Mouse (Mus musculus) intestine, embryonic 15.5 days (tissue): ENCODE data around the gene Mbip. TPM values are rescaled to one million over a fixed set of nuclear protein-coding genes. Genes with fewer than 3 reads are reported as not detected.
A peak's percentile ranks its signal among the peaks of the same experiment; 100 is the strongest.

Source experiments
- ATAC-seq: fragments of 200-750 bp; cut with Nextera tagmentation; 2 replicates; pipeline ENCODE4 v1.8.0; 2017; ENCODE audit warnings: moderate TSS enrichment, moderate library complexity
- H3K27ac ChIP-seq: fragments of 300-500 bp; sonication (generic); 2 replicates; pipeline ENCODE4 v1.5.1; 2015; ENCODE audit warnings: mild to moderate bottlenecking, inconsistent platforms
- H3K27me3 ChIP-seq: fragments of 300-500 bp; sonication (generic); replicated peaks from 2 replicates; pipeline ENCODE4 v1.6.1; 2015; ENCODE audit warnings: inconsistent platforms
- H3K36me3 ChIP-seq: fragments of 300-500 bp; sonication (generic); 2 replicates; pipeline ENCODE4 v1.6.1; 2015; ENCODE audit warnings: inconsistent platforms
- H3K4me1 ChIP-seq: fragments of 300-500 bp; sonication (generic); replicated peaks from 2 replicates; pipeline ENCODE4 v1.6.1; 2015; ENCODE audit warnings: inconsistent platforms
- H3K4me2 ChIP-seq: fragments of 300-500 bp; sonication (generic); replicated peaks from 2 replicates; pipeline ENCODE4 v1.6.1; 2015; ENCODE audit warnings: mild to moderate bottlenecking, inconsistent platforms
- H3K4me3 ChIP-seq: fragments of 300-500 bp; sonication (generic); replicated peaks from 2 replicates; pipeline ENCODE4 v1.5.1; 2015; ENCODE audit warnings: inconsistent platforms
- H3K9ac ChIP-seq: fragments of 300-500 bp; sonication (generic); 2 replicates; pipeline ENCODE4 v1.6.1; 2015; ENCODE audit warnings: inconsistent platforms
- H3K9me3 ChIP-seq: fragments of 300-500 bp; sonication (generic); 2 replicates; pipeline ENCODE4 v1.6.1; 2016; ENCODE audit warnings: inconsistent platforms
- WGBS: fragments of 180-500 bp; shearing (Covaris S2); methylation state at CpG from one replicate; pipeline ENCODE4 v1.1.7; 2015; 5-methylcytosine and 5-hydroxymethylcytosine counted together
- polyA plus RNA-seq: library from polyadenylated mRNA; unstranded; fragments of >200 nt; fragmentation: Nextera tagmentation; extraction: Ambion mirVana; gene quantifications from 2 replicates; pipeline ENCODE4 v1.2.1, GENCODE M21; 2015

Mbip gene
- polyA plus RNA-seq, 1 experiment from 2014 or later, result 30.6 TPM

GRCm38 (mm10) chr12:56305758-56306157 is 39.9 kb downstream of the Mbip start:
- no peak overlapping the region for H3K4me2 ChIP-seq
- H3K36me3 ChIP-seq, result no peaks in the 10 kb centered on the region
- 60% methylated on average over 6 of the region's 6 CpGs for WGBS
- H3K27ac ChIP-seq, result no peak overlapping the region
- H3K27me3 ChIP-seq, result 0 out of 2 replicates have a peak, but pooled peaks cover 3% of the 10 kb centered on the region
- no peak overlapping the region for H3K9ac ChIP-seq
- no peak overlapping the region for H3K4me3 ChIP-seq
- H3K9me3 ChIP-seq, result no peaks in the 10 kb centered on the region
- peak; percentile 17; the same call in 1 of the 2 replicates for ATAC-seq
- H3K4me1 ChIP-seq, result no peaks in the 10 kb centered on the region; the same call in 1 of the 2 replicates

GRCm38 (mm10) chr12:56302321-56303017 is 43.2 kb downstream of the Mbip start:
- no peaks in the 10 kb centered on the region for H3K9me3 ChIP-seq
- no peak for ATAC-seq
- H3K9ac ChIP-seq, result peak overlapping the region; percentile 30; the same call in 1 of the 2 replicates
- 0 out of 2 replicates have a peak, but pooled peaks cover 3% of the 10 kb centered on the region for H3K27me3 ChIP-seq
- H3K36me3 ChIP-seq, result no peaks in the 10 kb centered on the region
- 33% methylated on average over 4 of the region's 4 CpGs for WGBS
- peak overlapping the region; percentile 78 for H3K4me2 ChIP-seq
- H3K4me3 ChIP-seq, result peak overlapping the region; percentile 33; the same call in 1 of the 2 replicates
- no peak overlapping the region for H3K27ac ChIP-seq
- H3K4me1 ChIP-seq, result peaks cover 3% of the 10 kb centered on the region; the same call in 1 of the 2 replicates

- Histone ChIP-seq H3K4me2 (peak overlapping the region; percentile 78), H3K4me3 (peak overlapping the region; percentile 33), H3K36me3 (no peaks in the 10 kb centered on the region), H3K9ac (peak overlapping the region; percentile 30; the same call in 1 of the 2 replicates), H3K27ac (no peak overlapping the region), H3K4me1 (peaks cover 5% of the 10 kb centered on the region; the same call in 1 of the 2 replicates), H3K9me3 (no peaks in the 10 kb centered on the region), H3K27me3 (0 out of 2 replicates have a peak, but pooled peaks cover 3% of the 10 kb centered on the region)
- WGBS, result 10% methylated on average over 27 of the region's 27 CpGs
- ATAC-seq, result no peak
Measured at GRCm38 (mm10) chr12:56301487-56302293, 44.0 kb downstream of the Mbip start.

GRCm38 (mm10) chr12:56299610-56300009 is 46.1 kb downstream of the Mbip start:
- 51% methylated on average over 3 of the region's 3 CpGs for WGBS
- Histone ChIP-seq H3K27ac (no peak overlapping the region), H3K9me3 (no peaks in the 10 kb centered on the region), H3K4me3 (no peak overlapping the region), H3K27me3 (0 out of 2 replicates have a peak, but pooled peaks cover 3% of the 10 kb centered on the region), H3K36me3 (no peaks in the 10 kb centered on the region), H3K4me1 (peaks cover 5% of the 10 kb centered on the region; the same call in 1 of the 2 replicates), H3K4me2 (no peak overlapping the region; the same call in 1 of the 2 replicates), H3K9ac (no peak overlapping the region)
- ATAC-seq, result peak; percentile 59

- H3K27me3 ChIP-seq, result 0 out of 2 replicates have a peak, but pooled peaks cover 3% of the 10 kb centered on the region
- H3K36me3 ChIP-seq, result no peaks in the 10 kb centered on the region
- no peak overlapping the region for H3K4me2 ChIP-seq
- no peak overlapping the region for H3K4me3 ChIP-seq
- no peak overlapping the region for H3K9ac ChIP-seq
- no peak for ATAC-seq
- WGBS, result 44% methylated on average over 1 of the region's 1 CpGs
- peaks cover 5% of the 10 kb centered on the region; the same call in 1 of the 2 replicates for H3K4me1 ChIP-seq
- no peaks in the 10 kb centered on the region for H3K9me3 ChIP-seq
- no peak overlapping the region for H3K27ac ChIP-seq
Measured at GRCm38 (mm10) chr12:56298919-56299318, 46.8 kb downstream of the Mbip start.

GRCm38 (mm10) chr12:56297921-56298830 is 47.5 kb downstream of the Mbip start:
- Histone ChIP-seq H3K27ac (no peak overlapping the region), H3K4me3 (no peak overlapping the region), H3K9ac (no peak overlapping the region), H3K27me3 (0 out of 2 replicates have a peak, but pooled peaks cover 3% of the 10 kb centered on the region), H3K4me1 (peaks cover 5% of the 10 kb centered on the region; the same call in 1 of the 2 replicates), H3K4me2 (no peak overlapping the region), H3K9me3 (no peaks in the 10 kb centered on the region), H3K36me3 (no peaks in the 10 kb centered on the region)
- WGBS, result 30% methylated on average over 21 of the region's 21 CpGs
- ATAC-seq, result no peak

- 73% methylated on average over 5 of the region's 5 CpGs for WGBS
- no peak overlapping the region for H3K4me3 ChIP-seq
- H3K36me3 ChIP-seq, result no peaks in the 10 kb centered on the region
- H3K9me3 ChIP-seq, result no peaks in the 10 kb centered on the region
- peaks cover 5% of the 10 kb centered on the region; the same call in 1 of the 2 replicates for H3K4me1 ChIP-seq
- no peak for ATAC-seq
- H3K4me2 ChIP-seq, result no peak overlapping the region
- H3K27me3 ChIP-seq, result 0 out of 2 replicates have a peak, but pooled peaks cover 3% of the 10 kb centered on the region
- no peak overlapping the region for H3K9ac ChIP-seq
- no peak overlapping the region for H3K27ac ChIP-seq
Measured at GRCm38 (mm10) chr12:56297099-56297498, 48.6 kb downstream of the Mbip start.

- H3K9ac ChIP-seq, result no peak overlapping the region
- no peak overlapping the region for H3K27ac ChIP-seq
- H3K36me3 ChIP-seq, result no peaks in the 10 kb centered on the region
- 40% methylated on average over 6 of the region's 6 CpGs for WGBS
- H3K4me3 ChIP-seq, result no peak overlapping the region
- H3K4me1 ChIP-seq, result 0 out of 2 replicates have a peak, but pooled peaks cover 5% of the 10 kb centered on the region
- no peak overlapping the region for H3K4me2 ChIP-seq
- H3K9me3 ChIP-seq, result no peaks in the 10 kb centered on the region
- no peaks in the 10 kb centered on the region for H3K27me3 ChIP-seq
- peak; percentile 46; the same call in 1 of the 2 replicates for ATAC-seq
Measured at GRCm38 (mm10) chr12:56296524-56296923, 49.2 kb downstream of the Mbip start.

GRCm38 (mm10) chr12:56295160-56295559 is 50.5 kb downstream of the Mbip start:
- ATAC-seq, result no peak
- Histone ChIP-seq H3K4me3 (no peak overlapping the region), H3K4me2 (no peak overlapping the region), H3K27ac (no peak overlapping the region), H3K27me3 (no peaks in the 10 kb centered on the region), H3K4me1 (0 out of 2 replicates have a peak, but pooled peaks cover 5% of the 10 kb centered on the region), H3K9ac (no peak overlapping the region), H3K36me3 (no peaks in the 10 kb centered on the region), H3K9me3 (no peaks in the 10 kb centered on the region)
- 72% methylated on average over 3 of the region's 3 CpGs for WGBS

GRCm38 (mm10) chr12:56288548-56288947 is 57.1 kb downstream of the Mbip start:
- H3K27me3 ChIP-seq, result no peaks in the 10 kb centered on the region
- no peak overlapping the region for H3K9ac ChIP-seq
- no peak overlapping the region for H3K4me2 ChIP-seq
- no peak for ATAC-seq
- no peaks in the 10 kb centered on the region for H3K36me3 ChIP-seq
- H3K4me3 ChIP-seq, result no peak overlapping the region
- 58% methylated on average over 3 of the region's 3 CpGs for WGBS
- no peaks in the 10 kb centered on the region for H3K4me1 ChIP-seq
- no peaks in the 10 kb centered on the region for H3K9me3 ChIP-seq
- H3K27ac ChIP-seq, result no peak overlapping the region

- no peak for ATAC-seq
- H3K27ac ChIP-seq, result no peak overlapping the region
- H3K36me3 ChIP-seq, result no peaks in the 10 kb centered on the region
- H3K4me2 ChIP-seq, result no peak overlapping the region
- no peak overlapping the region for H3K9ac ChIP-seq
- 96% methylated on average over 14 of the region's 14 CpGs for WGBS
- H3K9me3 ChIP-seq, result no peaks in the 10 kb centered on the region
- H3K27me3 ChIP-seq, result no peaks in the 10 kb centered on the region
- H3K4me1 ChIP-seq, result no peaks in the 10 kb centered on the region
- no peak overlapping the region for H3K4me3 ChIP-seq
Measured at GRCm38 (mm10) chr12:56286828-56287227, 58.9 kb downstream of the Mbip start.
